Mouse (Mus musculus) Patski (cell line): Measurements from ENCODE around the gene Abhd17c. TPM values are rescaled to one million over a fixed set of nuclear protein-coding genes. Genes with fewer than 3 reads are reported as not detected.
A peak's percentile ranks its signal among the peaks of the same experiment; 100 is the strongest.

ENCODE experiments used
- ATAC-seq: fragments of 100-300 bp; one replicate; pipeline ENCODE4 v1.8.0; 2021
- CTCF ChIA-PET: fragments of 350-600 bp; sonication (Branson Sonifier 250); formaldehyde crosslinking; loops from one replicate; lab custom pipeline; 2022; ENCODE audit warnings: inconsistent platforms; lab: Charles Lee
- POLR2A ChIA-PET: fragments of 350-600 bp; sonication (Branson Sonifier 250); formaldehyde crosslinking; loops from one replicate; lab custom pipeline; 2022; ENCODE audit warnings: antibody characterized with exemption, inconsistent platforms; lab: Charles Lee
- DNase-seq: peaks from one replicate; pipeline ENCODE4 v3.0.0-alpha.2; 2011; ENCODE audit warnings: low read depth, low spot score
- H3K27me3 ChIP-seq: fragments of 371-371 bp; one replicate; pipeline ENCODE4 v1.5.1; 2021
- CTCF ChIP-seq: fragments of 100-300 bp; IDR thresholded peaks from one replicate; pipeline ENCODE4 v1.5.1; 2021
- in situ Hi-C: fragments of 300-500 bp; cut with MboI; formaldehyde crosslinking; loops from 3 replicates; pipeline ENCODE4 v1.11.1; 2018; ENCODE audit warnings: low pct_unique_long_range_greater_than_20kb, mixed read lengths
- polyA plus RNA-seq: library from polyadenylated mRNA; unstranded; gene quantifications from one replicate; pipeline ENCODE4 v1.2.3, GENCODE M21; 2021

Abhd17c gene
- polyA plus RNA-seq, 1 experiment from 2014 or later: 77.6 TPM

GRCm38 (mm10) chr7:84120142-84120760 lies 31.4 kb downstream of the Abhd17c start:
- ChIA-PET POLR2A (interaction anchor here (1.2 kb wide), 1 partner anchor 14 kb away, joined by 4 read pairs; no protein-coding TSS in a partner anchor), CTCF (interaction anchor here (1.2 to 1.7 kb wide), 4 partner anchors 9 to 153 kb away, joined by 3 to 5 read pairs (median 4); no protein-coding TSS in a partner anchor)
- DNase-seq (no peak), ATAC-seq (no peak)
- in situ Hi-C loops: no loop called here
- TF ChIP-seq CTCF: no peak
- H3K27me3 ChIP-seq: no peaks in the 10 kb centered on the region

- in situ Hi-C loops: no loop called here
- no peaks in the 10 kb centered on the region for H3K27me3 ChIP-seq
- DNase-seq: no peak
- ATAC-seq: no peak
- TF ChIP-seq CTCF: no peak
- POLR2A ChIA-PET: interaction anchor here (1.2 kb wide), 1 partner anchor 14 kb away, joined by 4 read pairs; no protein-coding TSS in a partner anchor
- CTCF ChIA-PET: interaction anchor here (1.2 to 1.7 kb wide), 4 partner anchors 9 to 153 kb away, joined by 3 to 5 read pairs (median 4); no protein-coding TSS in a partner anchor
These were observed 32.2 kb downstream of the Abhd17c start for GRCm38 (mm10) chr7:84119216-84120105.

DNA sequence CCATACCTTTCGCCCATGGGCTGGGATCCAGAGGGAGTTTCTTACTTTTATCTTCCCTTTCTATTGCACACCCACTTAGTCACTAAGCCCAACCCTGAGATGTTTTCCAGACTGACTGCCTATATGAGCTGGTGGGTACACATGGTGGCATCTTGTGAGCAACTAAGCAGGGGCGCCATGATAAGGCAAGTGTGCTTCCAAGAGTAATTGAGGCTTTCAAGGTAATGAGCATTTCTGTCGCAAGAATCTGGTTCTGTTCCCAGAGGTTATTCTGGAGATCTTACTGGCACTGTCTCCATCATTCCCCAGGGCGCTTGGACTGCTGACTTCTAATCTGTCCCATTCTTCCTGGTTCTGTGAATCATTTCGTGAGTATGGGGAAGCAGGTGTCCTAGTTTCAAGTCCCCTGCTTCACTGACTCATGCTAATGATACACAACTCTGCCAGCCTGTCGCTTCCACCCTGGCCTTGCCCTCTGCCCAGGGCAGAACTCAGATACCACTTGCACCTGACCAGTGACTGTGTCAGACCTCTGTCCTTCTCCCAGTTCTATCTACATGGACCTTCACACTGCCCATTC lies 34.1 kb downstream of the Abhd17c start:
- ChIA-PET POLR2A (no interaction called here), CTCF (no interaction called here)

DNA sequence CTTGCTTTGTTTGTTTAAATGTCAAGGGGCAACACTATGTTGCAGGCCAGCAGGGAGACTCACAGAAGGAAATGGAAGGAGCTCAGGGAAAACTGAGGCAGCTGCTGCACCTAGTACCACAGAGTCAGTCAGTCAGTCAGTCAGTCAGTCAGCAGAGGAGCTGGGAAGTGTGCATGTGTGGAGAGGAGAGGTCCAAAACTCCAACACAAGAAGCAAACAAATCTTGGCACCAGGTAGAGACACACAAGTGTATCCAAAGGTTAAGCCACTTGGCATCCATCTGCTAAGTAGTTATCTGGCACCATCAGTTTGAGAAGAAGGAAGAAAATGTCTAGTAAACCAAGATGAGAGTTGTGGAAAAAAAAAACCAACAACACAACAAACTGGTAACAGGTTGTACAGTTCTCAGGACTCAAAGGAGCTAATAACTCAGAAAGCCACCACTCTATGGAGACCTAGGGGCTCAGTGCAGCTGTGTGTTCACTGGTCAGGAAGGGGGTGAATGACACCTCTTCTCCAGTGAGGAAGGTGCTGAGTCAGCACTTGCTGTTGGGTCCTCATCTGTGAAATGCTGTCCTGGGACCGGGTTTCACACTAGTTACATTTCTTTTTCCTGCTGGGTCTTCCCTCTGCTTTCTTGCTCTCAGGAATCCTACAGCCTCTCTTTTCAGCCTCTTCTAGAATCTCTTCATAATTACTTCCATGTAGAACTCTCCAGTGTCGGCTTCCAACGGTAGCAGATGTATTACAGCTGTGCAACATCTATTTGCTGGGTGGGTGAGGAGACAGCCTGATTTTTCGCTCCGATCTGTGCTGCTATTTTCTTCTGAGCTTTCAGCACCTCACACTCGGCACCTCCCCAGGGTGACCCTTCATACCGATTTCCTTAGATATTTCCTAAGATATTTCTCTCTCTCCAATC lies 34.8 kb downstream of the Abhd17c start:
- no peak for DNase-seq
- no peaks in the 10 kb centered on the region for H3K27me3 ChIP-seq
- TF ChIP-seq CTCF: no peak
- in situ Hi-C loops: no loop called here
- CTCF ChIA-PET: interaction anchor here (1.4 kb wide), 1 partner anchor 156 kb away, joined by 4 read pairs; no protein-coding TSS in a partner anchor
- ATAC-seq: no peak
- POLR2A ChIA-PET: no interaction called here

More for the DNA sequence above, 34.1 kb downstream of the Abhd17c start:
- TF ChIP-seq CTCF: no peak
- in situ Hi-C loops: no loop called here
- ATAC-seq (peak; percentile 80), DNase-seq (peak; percentile 62)
- no peaks in the 10 kb centered on the region for H3K27me3 ChIP-seq

- DNase-seq: no peak
- peak; percentile 15 for TF ChIP-seq CTCF
- POLR2A ChIA-PET: no interaction called here
These were observed 36.3 kb downstream of the Abhd17c start for GRCm38 (mm10) chr7:84115385-84115784.

DNA sequence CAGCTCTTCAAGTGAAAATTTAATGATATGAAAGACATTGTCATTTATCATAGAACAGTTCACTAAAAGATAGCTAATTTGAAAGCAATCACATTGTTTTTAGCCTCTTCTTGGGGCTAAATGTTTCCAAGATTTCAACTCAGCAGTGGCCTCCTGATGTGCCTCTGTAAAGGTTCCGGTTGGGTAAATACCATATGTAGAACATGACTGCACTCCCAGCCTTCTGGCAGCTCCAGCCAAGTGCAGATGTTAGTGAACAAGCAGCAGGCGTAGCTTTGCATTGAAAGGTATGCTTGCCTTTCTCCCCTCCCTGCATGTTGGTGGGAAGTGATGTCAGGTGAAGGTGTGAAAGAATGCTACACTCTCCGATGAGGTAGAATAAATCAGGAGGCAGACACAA lies 36.9 kb downstream of the Abhd17c start:
- ChIA-PET POLR2A (interaction anchor here (1.7 kb wide), 1 partner anchor 19 kb away, joined by 4 read pairs; no protein-coding TSS in a partner anchor), CTCF (interaction anchor here (0.6 to 3.3 kb wide), 7 partner anchors 11 to 157 kb away, joined by 3 to 12 read pairs (median 4); partner anchors contain the start of gene Cemip)
- DNase-seq (no peak), ATAC-seq (no peak)
- in situ Hi-C loops: no loop called here
- TF ChIP-seq CTCF: no peak
- H3K27me3 ChIP-seq: no peaks in the 10 kb centered on the region

More at GRCm38 (mm10) chr7:84115385-84115784, 36.3 kb downstream of the Abhd17c start:
- no peak for ATAC-seq
- H3K27me3 ChIP-seq: no peaks in the 10 kb centered on the region
- in situ Hi-C loops: no loop called here
- CTCF ChIA-PET: interaction anchor here (1.2 to 3.3 kb wide), 4 partner anchors 11 to 157 kb away, joined by 4 to 12 read pairs (median 6); partner anchors contain the start of gene Cemip

DNA sequence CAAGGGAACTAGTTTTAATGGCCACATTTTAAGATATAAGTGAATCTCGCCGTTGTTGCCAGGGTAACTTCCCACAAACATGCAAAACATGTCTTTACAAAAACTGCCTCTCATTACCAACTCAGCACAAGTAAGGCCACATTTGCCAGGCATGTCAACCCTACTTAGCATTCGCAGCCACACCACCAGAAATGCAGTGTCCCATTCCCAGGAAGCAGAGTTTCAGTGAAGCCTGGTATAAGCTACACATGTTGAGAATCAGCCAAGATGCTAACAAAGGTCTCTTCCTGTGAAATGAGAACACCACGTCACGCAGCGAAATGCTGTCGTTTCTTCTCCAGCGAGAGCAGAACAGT lies 38.7 kb downstream of the Abhd17c start:
- ChIA-PET POLR2A (interaction anchor here (1.7 kb wide), 1 partner anchor 21 kb away, joined by 4 read pairs; no protein-coding TSS in a partner anchor), CTCF (interaction anchor here (0.9 to 3.3 kb wide), 5 partner anchors 8 to 133 kb away, joined by 3 to 12 read pairs (median 5); partner anchors contain the start of gene Cemip)
- ATAC-seq (no peak), DNase-seq (no peak)
- in situ Hi-C loops: no loop called here
- TF ChIP-seq CTCF: no peak
- H3K27me3 ChIP-seq: no peaks in the 10 kb centered on the region

- TF ChIP-seq CTCF: no peak
- POLR2A ChIA-PET: no interaction called here
These were observed 39.2 kb downstream of the Abhd17c start for GRCm38 (mm10) chr7:84112351-84113034.

More at GRCm38 (mm10) chr7:84112351-84113034, 39.2 kb downstream of the Abhd17c start:
- in situ Hi-C loops: no loop called here
- H3K27me3 ChIP-seq: no peaks in the 10 kb centered on the region
- DNase-seq: no peak
- CTCF ChIA-PET: interaction anchor here (0.9 to 3.3 kb wide), 3 partner anchors 8 to 134 kb away, joined by 3 to 12 read pairs (median 5); partner anchors contain the start of gene Cemip
- ATAC-seq: no peak
